Mouse (Mus musculus) lung, embryonic 15.5 days (tissue): ENCODE measurements around the gene Cbs. TPM values are rescaled to one million over a fixed set of nuclear protein-coding genes. Genes with fewer than 3 reads are reported as not detected.
A peak's percentile ranks its signal among the peaks of the same experiment; 100 is the strongest.

ENCODE experiments used
- ATAC-seq: fragments of 200-750 bp; cut with Nextera tagmentation; 2 replicates; pipeline ENCODE4 v1.8.0; 2017; ENCODE audit warnings: moderate number of reproducible peaks, borderline replicate concordance; ENCODE audit not compliant: low FRiP score, low TSS enrichment; ENCODE audit errors: extremely low read depth
- H3K27ac ChIP-seq: fragments of 300-500 bp; sonication (generic); 2 replicates; pipeline ENCODE4 v1.5.1; 2015; ENCODE audit warnings: moderate library complexity, mild to moderate bottlenecking, inconsistent platforms
- H3K27me3 ChIP-seq: fragments of 300-500 bp; sonication (generic); 2 replicates; pipeline ENCODE4 v1.6.1; 2015; ENCODE audit warnings: inconsistent platforms
- H3K36me3 ChIP-seq: fragments of 300-500 bp; sonication (generic); 2 replicates; pipeline ENCODE4 v1.6.1; 2015; ENCODE audit warnings: inconsistent platforms
- H3K4me1 ChIP-seq: fragments of 300-500 bp; sonication (generic); 2 replicates; pipeline ENCODE4 v1.6.1; 2015; ENCODE audit warnings: inconsistent platforms
- H3K4me2 ChIP-seq: fragments of 300-500 bp; sonication (generic); 2 replicates; pipeline ENCODE4 v1.6.1; 2015; ENCODE audit warnings: inconsistent platforms, mild to moderate bottlenecking, moderate library complexity
- H3K4me3 ChIP-seq: fragments of 300-500 bp; sonication (generic); 2 replicates; pipeline ENCODE4 v1.5.1; 2015; ENCODE audit warnings: mild to moderate bottlenecking, inconsistent platforms
- H3K9ac ChIP-seq: fragments of 300-500 bp; sonication (generic); 2 replicates; pipeline ENCODE4 v1.6.1; 2015; ENCODE audit warnings: inconsistent platforms
- H3K9me3 ChIP-seq: fragments of 300-500 bp; sonication (generic); 2 replicates; pipeline ENCODE4 v1.6.1; 2016; ENCODE audit warnings: inconsistent platforms
- WGBS: fragments of 180-500 bp; shearing (Covaris S2); methylation state at CpG from one replicate; pipeline ENCODE4 v1.1.7; 2015; 5-methylcytosine and 5-hydroxymethylcytosine counted together
- polyA plus RNA-seq: library from polyadenylated mRNA; unstranded; fragments of >200 nt; fragmentation: Nextera tagmentation; extraction: Ambion mirVana; gene quantifications from 2 replicates; pipeline ENCODE4 v1.2.1, GENCODE M21; 2015

The Cbs gene
- polyA plus RNA-seq, 1 experiment from 2014 or later: 3.6 TPM

GRCm38 (mm10) chr17:31639651-31640050, 2.6 kb upstream of the Cbs start:
- no peaks in the 10 kb centered on the region for H3K36me3 ChIP-seq
- H3K4me1 ChIP-seq: peaks cover 24% of the 10 kb centered on the region
- no peak overlapping the region for H3K4me2 ChIP-seq
- peaks cover 14% of the 10 kb centered on the region for H3K27me3 ChIP-seq
- H3K9me3 ChIP-seq: no peaks in the 10 kb centered on the region
- no peak for ATAC-seq
- H3K4me3 ChIP-seq: no peak overlapping the region
- H3K9ac ChIP-seq: no peak overlapping the region
- WGBS: 52% methylated on average over 4 of the region's 4 CpGs
- no peak overlapping the region for H3K27ac ChIP-seq

GRCm38 (mm10) chr17:31637866-31638570, 980 bp upstream of the Cbs start:
- peak overlapping the region; percentile 99 for H3K4me2 ChIP-seq
- H3K27ac ChIP-seq: peak overlapping the region; percentile 42; the same call in 1 of the 2 replicates
- H3K27me3 ChIP-seq: peaks cover 14% of the 10 kb centered on the region
- no peaks in the 10 kb centered on the region for H3K9me3 ChIP-seq
- no peak for ATAC-seq
- 38% methylated on average over 9 of the region's 9 CpGs for WGBS
- no peaks in the 10 kb centered on the region for H3K36me3 ChIP-seq
- H3K4me1 ChIP-seq: peaks cover 24% of the 10 kb centered on the region
- peak overlapping the region; percentile 35; the same call in 1 of the 2 replicates for H3K9ac ChIP-seq
- H3K4me3 ChIP-seq: no peak overlapping the region

- Histone ChIP-seq H3K9me3 (no peaks in the 10 kb centered on the region), H3K4me1 (peaks cover 24% of the 10 kb centered on the region), H3K27ac (no peak overlapping the region), H3K36me3 (no peaks in the 10 kb centered on the region), H3K27me3 (peaks cover 14% of the 10 kb centered on the region), H3K4me2 (peak overlapping the region; percentile 99), H3K4me3 (peak overlapping the region; percentile 51), H3K9ac (peak overlapping the region; percentile 45; the same call in 1 of the 2 replicates)
- ATAC-seq: peak; percentile 27; the same call in 1 of the 2 replicates
- WGBS: 3% methylated on average over 45 of the region's 45 CpGs
Observed at GRCm38 (mm10) chr17:31636277-31636941, 629 bp downstream of the Cbs start.

- Histone ChIP-seq H3K27ac (no peak overlapping the region), H3K27me3 (peaks cover 14% of the 10 kb centered on the region), H3K4me1 (peaks cover 24% of the 10 kb centered on the region), H3K36me3 (no peaks in the 10 kb centered on the region), H3K4me3 (no peak overlapping the region), H3K9me3 (no peaks in the 10 kb centered on the region), H3K9ac (no peak overlapping the region), H3K4me2 (peak overlapping the region; percentile 99; the same call in 1 of the 2 replicates)
- ATAC-seq: no peak
- 44% methylated on average over 11 of the region's 11 CpGs for WGBS
Observed at GRCm38 (mm10) chr17:31635781-31636180, 1.3 kb downstream of the Cbs start.

GRCm38 (mm10) chr17:31634896-31635295, 2.1 kb downstream of the Cbs start:
- Histone ChIP-seq H3K9me3 (no peaks in the 10 kb centered on the region), H3K36me3 (no peaks in the 10 kb centered on the region), H3K27ac (no peak overlapping the region), H3K27me3 (peaks cover 14% of the 10 kb centered on the region), H3K9ac (no peak overlapping the region), H3K4me2 (no peak overlapping the region), H3K4me1 (peaks cover 24% of the 10 kb centered on the region), H3K4me3 (no peak overlapping the region)
- ATAC-seq: no peak
- WGBS: 79% methylated on average over 5 of the region's 5 CpGs

GRCm38 (mm10) chr17:31633007-31633406, 4.0 kb downstream of the Cbs start:
- no peaks in the 10 kb centered on the region for H3K9me3 ChIP-seq
- H3K4me1 ChIP-seq: peaks cover 18% of the 10 kb centered on the region
- H3K9ac ChIP-seq: no peak overlapping the region
- peaks cover 14% of the 10 kb centered on the region for H3K27me3 ChIP-seq
- no peaks in the 10 kb centered on the region for H3K36me3 ChIP-seq
- H3K27ac ChIP-seq: no peak overlapping the region
- ATAC-seq: no peak
- WGBS: 57% methylated on average over 6 of the region's 6 CpGs
- no peak overlapping the region for H3K4me2 ChIP-seq
- no peak overlapping the region for H3K4me3 ChIP-seq

- Histone ChIP-seq H3K4me1 (peaks cover 3% of the 10 kb centered on the region), H3K9ac (no peak overlapping the region), H3K36me3 (no peaks in the 10 kb centered on the region), H3K4me2 (no peak overlapping the region), H3K9me3 (no peaks in the 10 kb centered on the region), H3K4me3 (no peak overlapping the region), H3K27me3 (peaks cover 8% of the 10 kb centered on the region), H3K27ac (no peak overlapping the region)
- WGBS: 71% methylated on average over 10 of the region's 10 CpGs
- no peak for ATAC-seq
Observed at GRCm38 (mm10) chr17:31631081-31631800, 5.8 kb downstream of the Cbs start.

- no peaks in the 10 kb centered on the region for H3K27me3 ChIP-seq
- H3K4me2 ChIP-seq: no peak overlapping the region
- 89% methylated on average over 2 of the region's 2 CpGs for WGBS
- no peak overlapping the region for H3K27ac ChIP-seq
- no peaks in the 10 kb centered on the region for H3K9me3 ChIP-seq
- H3K4me3 ChIP-seq: no peak overlapping the region
- no peak overlapping the region for H3K9ac ChIP-seq
- no peak for ATAC-seq
- H3K36me3 ChIP-seq: no peaks in the 10 kb centered on the region
- H3K4me1 ChIP-seq: no peaks in the 10 kb centered on the region
Observed at GRCm38 (mm10) chr17:31627961-31628360, 9.1 kb downstream of the Cbs start.

GRCm38 (mm10) chr17:31623101-31623500, 13.9 kb downstream of the Cbs start:
- Histone ChIP-seq H3K4me3 (no peak overlapping the region), H3K9me3 (no peaks in the 10 kb centered on the region), H3K27ac (no peak overlapping the region), H3K4me2 (no peak overlapping the region), H3K27me3 (no peaks in the 10 kb centered on the region), H3K9ac (no peak overlapping the region), H3K36me3 (no peaks in the 10 kb centered on the region), H3K4me1 (no peaks in the 10 kb centered on the region)
- WGBS: 84% methylated on average over 4 of the region's 4 CpGs
- no peak for ATAC-seq

GRCm38 (mm10) chr17:31613086-31613755, 23.8 kb downstream of the Cbs start:
- Histone ChIP-seq H3K4me2 (no peak overlapping the region), H3K4me1 (no peaks in the 10 kb centered on the region; the same call in 1 of the 2 replicates), H3K27ac (no peak overlapping the region), H3K9me3 (no peaks in the 10 kb centered on the region), H3K36me3 (0 out of 2 replicates have a peak, but pooled peaks cover 4% of the 10 kb centered on the region), H3K9ac (no peak overlapping the region), H3K4me3 (no peak overlapping the region), H3K27me3 (no peaks in the 10 kb centered on the region)
- 51% methylated on average over 4 of the region's 4 CpGs for WGBS
- no peak for ATAC-seq

GRCm38 (mm10) chr17:31609895-31610294, 27.1 kb downstream of the Cbs start:
- no peaks in the 10 kb centered on the region for H3K9me3 ChIP-seq
- WGBS: 87% methylated on average over 3 of the region's 3 CpGs
- ATAC-seq: no peak
- no peak overlapping the region for H3K4me3 ChIP-seq
- H3K36me3 ChIP-seq: peaks cover 12% of the 10 kb centered on the region
- no peak overlapping the region for H3K27ac ChIP-seq
- H3K9ac ChIP-seq: no peak overlapping the region
- no peaks in the 10 kb centered on the region; the same call in 1 of the 2 replicates for H3K4me1 ChIP-seq
- no peak overlapping the region for H3K4me2 ChIP-seq
- no peaks in the 10 kb centered on the region for H3K27me3 ChIP-seq
